Mouse (Mus musculus) intestine, embryonic 15.5 days (tissue): ENCODE measurements around the gene Anapc15. TPM values are rescaled to one million over a fixed set of nuclear protein-coding genes. Genes with fewer than 3 reads are reported as not detected.

ENCODE experiments used
- ATAC-seq: fragments of 200-750 bp; cut with Nextera tagmentation; 2 replicates; pipeline ENCODE4 v1.8.0; 2017; ENCODE audit warnings: moderate TSS enrichment, moderate library complexity
- H3K27ac ChIP-seq: fragments of 300-500 bp; sonication (generic); 2 replicates; pipeline ENCODE4 v1.5.1; 2015; ENCODE audit warnings: mild to moderate bottlenecking, inconsistent platforms
- H3K27me3 ChIP-seq: fragments of 300-500 bp; sonication (generic); replicated peaks from 2 replicates; pipeline ENCODE4 v1.6.1; 2015; ENCODE audit warnings: inconsistent platforms
- H3K36me3 ChIP-seq: fragments of 300-500 bp; sonication (generic); 2 replicates; pipeline ENCODE4 v1.6.1; 2015; ENCODE audit warnings: inconsistent platforms
- H3K4me1 ChIP-seq: fragments of 300-500 bp; sonication (generic); replicated peaks from 2 replicates; pipeline ENCODE4 v1.6.1; 2015; ENCODE audit warnings: inconsistent platforms
- H3K4me2 ChIP-seq: fragments of 300-500 bp; sonication (generic); replicated peaks from 2 replicates; pipeline ENCODE4 v1.6.1; 2015; ENCODE audit warnings: mild to moderate bottlenecking, inconsistent platforms
- H3K4me3 ChIP-seq: fragments of 300-500 bp; sonication (generic); replicated peaks from 2 replicates; pipeline ENCODE4 v1.5.1; 2015; ENCODE audit warnings: inconsistent platforms
- H3K9ac ChIP-seq: fragments of 300-500 bp; sonication (generic); 2 replicates; pipeline ENCODE4 v1.6.1; 2015; ENCODE audit warnings: inconsistent platforms
- H3K9me3 ChIP-seq: fragments of 300-500 bp; sonication (generic); 2 replicates; pipeline ENCODE4 v1.6.1; 2016; ENCODE audit warnings: inconsistent platforms
- WGBS: fragments of 180-500 bp; shearing (Covaris S2); methylation state at CpG from one replicate; pipeline ENCODE4 v1.1.7; 2015; 5-methylcytosine and 5-hydroxymethylcytosine counted together
- polyA plus RNA-seq: library from polyadenylated mRNA; unstranded; fragments of >200 nt; fragmentation: Nextera tagmentation; extraction: Ambion mirVana; gene quantifications from 2 replicates; pipeline ENCODE4 v1.2.1, GENCODE M21; 2015

Anapc15 gene
- polyA plus RNA-seq, 1 experiment from 2014 or later, result 74.7 TPM

DNA sequence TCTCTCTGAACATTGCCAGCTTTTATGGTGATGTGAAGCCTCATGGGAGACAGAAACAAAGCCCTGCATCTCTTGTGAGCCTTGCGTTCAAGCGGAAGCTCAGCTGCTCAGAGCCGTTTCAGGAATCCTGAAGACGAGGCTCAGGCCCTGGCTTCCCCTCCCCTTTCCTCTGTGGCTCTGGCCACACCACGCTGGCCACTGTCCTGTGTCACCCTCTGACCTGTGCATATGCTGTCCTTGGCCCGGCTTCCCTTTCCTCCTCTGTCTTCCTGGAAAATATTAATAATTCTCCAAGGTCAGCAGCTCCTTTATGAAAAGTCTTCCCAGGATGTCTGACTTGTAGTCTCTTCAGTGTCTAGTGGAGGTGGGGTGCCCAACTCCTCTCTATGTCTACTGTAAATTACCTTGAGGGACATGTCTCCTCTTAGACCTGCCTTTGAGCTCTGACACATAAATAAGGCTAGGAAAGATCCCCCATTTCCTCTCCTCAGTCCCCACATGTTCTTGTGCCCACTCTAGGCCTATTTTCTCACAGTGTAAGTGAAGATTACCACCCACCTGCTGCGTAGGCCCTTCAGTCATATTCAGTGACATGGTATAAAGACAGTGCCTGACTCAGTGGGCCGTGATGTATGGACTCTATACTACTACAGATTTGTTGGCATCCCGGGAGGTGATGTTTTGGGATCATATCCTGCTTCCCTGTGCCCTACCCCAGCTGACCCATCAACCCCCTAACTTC is 19.1 kb downstream of the Anapc15 start:
- ATAC-seq, result no peak
- Histone ChIP-seq H3K36me3 (no peaks in the 10 kb centered on the region), H3K4me2 (no peak overlapping the region), H3K4me3 (no peak overlapping the region), H3K4me1 (no peaks in the 10 kb centered on the region), H3K9me3 (no peaks in the 10 kb centered on the region), H3K27me3 (no peaks in the 10 kb centered on the region), H3K9ac (no peak overlapping the region; the same call in 1 of the 2 replicates), H3K27ac (no peak overlapping the region)
- 62% methylated on average over 9 of the region's 9 CpGs for WGBS

DNA sequence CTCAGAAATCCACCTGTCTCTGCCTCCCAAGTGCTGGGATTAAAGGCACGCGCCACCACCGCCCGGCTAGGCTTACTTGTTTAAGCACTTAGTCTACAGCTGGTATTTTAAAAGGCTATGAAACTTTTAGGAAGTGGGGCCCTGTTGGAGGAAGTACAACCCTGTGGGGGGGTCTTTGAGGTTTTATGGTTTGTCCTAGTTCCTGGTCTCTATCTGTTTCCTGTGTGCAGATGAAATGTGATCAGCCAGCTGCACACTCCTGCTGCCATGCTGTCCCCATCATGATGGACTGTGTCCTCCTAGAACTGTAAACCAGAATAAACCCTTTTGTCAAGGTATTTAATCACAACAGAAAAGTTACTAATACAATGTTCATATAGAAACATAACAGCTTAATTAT is 20.6 kb downstream of the Anapc15 start:
- Histone ChIP-seq H3K9ac (no peak overlapping the region), H3K4me2 (no peak overlapping the region), H3K4me3 (no peak overlapping the region), H3K4me1 (no peaks in the 10 kb centered on the region), H3K9me3 (no peaks in the 10 kb centered on the region), H3K27ac (no peak overlapping the region), H3K27me3 (no peaks in the 10 kb centered on the region), H3K36me3 (no peaks in the 10 kb centered on the region)
- 93% methylated on average over 4 of the region's 4 CpGs for WGBS
- ATAC-seq, result no peak

DNA sequence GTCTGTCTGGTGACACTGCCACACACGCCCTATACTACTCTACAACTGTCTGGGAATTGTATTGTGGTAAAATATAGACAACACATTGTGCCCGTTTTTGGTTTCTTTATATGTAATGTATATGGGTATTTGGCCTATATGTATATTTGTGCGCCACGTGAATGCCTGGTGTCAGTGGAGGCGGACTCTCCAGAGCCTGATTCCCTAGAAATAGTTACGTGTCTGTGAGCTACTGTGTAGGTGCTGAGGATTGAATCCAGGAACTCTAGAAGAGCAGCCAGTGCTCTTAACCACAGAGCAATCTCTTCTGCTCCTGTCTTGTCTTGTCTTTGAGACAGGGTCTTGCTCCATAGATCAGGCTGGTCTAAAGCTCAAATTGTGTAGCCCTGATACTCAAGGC is 22.8 kb downstream of the Anapc15 start:
- WGBS, result 84% methylated on average over 6 of the region's 6 CpGs
- Histone ChIP-seq H3K36me3 (no peaks in the 10 kb centered on the region), H3K9ac (no peak overlapping the region), H3K27me3 (no peaks in the 10 kb centered on the region), H3K27ac (no peak overlapping the region), H3K4me3 (no peak overlapping the region), H3K4me1 (no peaks in the 10 kb centered on the region), H3K4me2 (no peak overlapping the region), H3K9me3 (no peaks in the 10 kb centered on the region)
- ATAC-seq, result no peak

DNA sequence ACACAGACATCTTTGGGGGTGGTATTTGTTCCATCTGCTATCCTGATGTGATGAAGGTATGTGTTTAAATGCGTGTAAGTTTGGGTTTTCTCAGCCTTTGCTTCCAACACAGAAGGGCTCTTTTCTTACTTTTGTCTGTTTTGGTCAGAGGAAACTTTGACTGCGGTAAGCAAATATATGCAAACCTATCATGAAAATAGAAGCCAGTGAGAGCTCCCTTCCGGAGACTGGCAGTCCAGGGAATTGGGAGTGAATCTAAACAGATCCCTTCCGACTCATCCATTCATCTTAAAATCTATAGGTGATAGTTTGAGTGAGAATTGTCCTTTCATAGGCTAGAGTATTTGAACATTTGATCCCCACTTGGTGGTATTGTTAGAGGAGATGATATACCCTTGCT is 24.9 kb downstream of the Anapc15 start:
- H3K36me3 ChIP-seq, result no peaks in the 10 kb centered on the region
- no peak overlapping the region for H3K27ac ChIP-seq
- no peak overlapping the region for H3K9ac ChIP-seq
- no peaks in the 10 kb centered on the region for H3K9me3 ChIP-seq
- no peak for ATAC-seq
- no peaks in the 10 kb centered on the region for H3K27me3 ChIP-seq
- no peak overlapping the region for H3K4me2 ChIP-seq
- no peaks in the 10 kb centered on the region for H3K4me1 ChIP-seq
- no peak overlapping the region for H3K4me3 ChIP-seq
- 76% methylated on average over 4 of the region's 4 CpGs for WGBS

DNA sequence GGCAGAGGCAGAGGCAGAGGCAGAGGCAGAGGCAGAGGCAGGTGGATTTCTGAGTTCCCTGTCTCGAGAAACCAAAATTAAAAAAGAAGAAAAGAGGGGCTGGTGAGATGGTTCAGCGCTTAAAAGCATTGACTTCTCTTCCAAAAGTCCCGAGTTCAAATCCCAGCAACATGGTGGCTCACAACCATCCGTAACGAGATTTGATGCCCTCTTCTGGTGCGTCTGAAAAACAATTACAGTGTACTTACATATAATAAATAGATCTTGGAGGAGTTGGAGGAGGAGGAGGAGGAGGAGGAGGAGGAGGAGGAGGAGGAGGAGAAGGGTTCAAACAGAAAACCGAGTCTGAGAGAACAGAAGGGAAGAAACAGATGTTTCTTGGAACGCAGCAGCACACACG is 32.2 kb downstream of the Anapc15 start:
- Histone ChIP-seq H3K27ac (no peak overlapping the region), H3K4me1 (no peaks in the 10 kb centered on the region), H3K4me3 (peak overlapping the region; percentile 54), H3K27me3 (no peaks in the 10 kb centered on the region), H3K9ac (peak overlapping the region; percentile 50), H3K9me3 (no peaks in the 10 kb centered on the region), H3K36me3 (no peaks in the 10 kb centered on the region), H3K4me2 (peak overlapping the region; percentile 44; the same call in 1 of the 2 replicates)
- no peak for ATAC-seq
- 29% methylated on average over 9 of the region's 9 CpGs for WGBS

DNA sequence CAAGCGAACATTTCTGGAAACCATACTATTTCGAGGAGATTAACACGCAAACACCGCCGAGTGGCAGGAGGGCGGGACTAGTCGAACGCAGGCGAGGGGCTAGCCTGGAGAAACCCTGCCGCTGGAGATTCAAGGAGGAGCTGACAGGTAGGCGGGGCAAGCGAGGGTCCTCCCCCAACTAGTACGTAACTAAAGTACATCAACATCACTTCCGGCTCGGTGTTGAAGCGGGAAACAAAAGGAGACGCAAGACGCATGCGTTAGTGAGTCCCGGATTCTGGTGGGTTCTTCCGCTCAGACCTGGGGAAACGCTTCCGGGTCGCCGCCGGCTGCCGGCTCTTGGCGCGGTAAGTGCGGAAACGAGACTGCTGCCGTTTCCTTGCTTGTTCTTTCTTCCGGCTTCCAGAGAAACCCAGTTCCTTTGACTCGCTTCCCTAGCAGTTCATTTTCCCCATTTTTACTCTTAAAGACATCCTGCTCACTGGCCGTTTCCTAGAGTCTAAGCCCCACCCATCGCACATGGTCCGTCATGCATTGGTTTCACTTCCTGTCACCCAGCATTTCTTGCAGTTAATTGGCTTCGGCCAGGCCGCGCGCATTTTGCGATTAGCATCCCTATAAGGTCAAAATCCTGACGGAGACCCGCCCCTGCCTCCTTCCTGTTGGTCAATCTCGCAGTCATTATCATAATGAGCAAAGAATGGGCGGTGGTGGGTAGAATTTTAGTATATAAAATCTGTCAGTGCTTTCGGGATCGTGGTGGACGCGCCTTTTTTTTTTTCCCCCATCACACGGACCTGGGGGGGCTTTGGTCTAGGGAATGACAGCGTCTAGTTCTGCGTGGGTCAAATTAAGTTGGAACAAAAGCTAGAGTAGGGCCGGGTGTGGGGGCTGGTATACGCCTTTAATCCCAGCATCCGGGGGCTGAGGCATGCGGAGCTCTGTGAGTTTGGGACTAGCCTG is 32.9 kb downstream of the Anapc15 start:
- peak overlapping the region; percentile 50 for H3K9ac ChIP-seq
- no peaks in the 10 kb centered on the region for H3K4me1 ChIP-seq
- no peaks in the 10 kb centered on the region for H3K9me3 ChIP-seq
- peak overlapping the region; percentile 86 for H3K27ac ChIP-seq
- H3K4me2 ChIP-seq, result peak overlapping the region; percentile 58
- WGBS, result under 1% methylated on average over 57 of the region's 57 CpGs
- no peaks in the 10 kb centered on the region for H3K27me3 ChIP-seq
- peak overlapping the region; percentile 54 for H3K4me3 ChIP-seq
- H3K36me3 ChIP-seq, result no peaks in the 10 kb centered on the region
- ATAC-seq, result peak; percentile 99

DNA sequence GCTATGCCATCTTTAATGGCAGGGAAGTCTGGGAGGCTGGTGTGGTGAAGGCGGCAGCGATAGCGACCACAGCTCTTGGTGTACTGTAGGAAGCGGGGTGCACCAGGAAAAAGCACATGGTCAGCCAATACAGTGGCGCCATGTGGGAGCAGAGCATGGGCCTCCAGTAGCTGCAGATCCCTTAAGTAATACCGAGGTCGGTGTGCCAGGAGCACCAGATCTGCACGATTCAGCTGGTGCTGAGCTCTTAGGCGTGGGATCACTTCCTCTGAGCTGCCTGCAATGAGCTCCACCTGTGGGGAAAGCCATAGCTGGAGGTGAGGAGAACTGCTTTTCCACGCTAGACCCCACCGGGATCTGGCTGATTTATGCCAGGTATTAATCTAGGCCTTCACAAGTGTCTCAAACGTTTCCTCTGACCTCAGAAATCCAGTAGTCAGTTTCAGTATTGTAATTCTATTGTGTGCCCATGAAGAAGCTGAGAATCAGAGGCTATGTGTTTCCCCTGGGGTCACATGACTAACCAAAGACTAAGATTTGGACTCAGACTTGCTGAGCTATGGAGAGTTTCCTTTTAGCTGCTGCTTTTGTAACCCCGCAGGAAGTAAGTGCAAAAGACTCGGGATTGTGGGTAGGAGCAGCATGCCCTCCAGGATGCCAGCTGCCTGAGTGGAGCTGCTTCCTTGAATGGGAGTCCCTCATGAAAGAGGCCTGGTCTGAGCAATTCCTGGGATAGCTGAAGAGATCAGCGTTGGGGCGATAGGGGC is 37.0 kb downstream of the Anapc15 start:
- no peak overlapping the region for H3K9ac ChIP-seq

DNA sequence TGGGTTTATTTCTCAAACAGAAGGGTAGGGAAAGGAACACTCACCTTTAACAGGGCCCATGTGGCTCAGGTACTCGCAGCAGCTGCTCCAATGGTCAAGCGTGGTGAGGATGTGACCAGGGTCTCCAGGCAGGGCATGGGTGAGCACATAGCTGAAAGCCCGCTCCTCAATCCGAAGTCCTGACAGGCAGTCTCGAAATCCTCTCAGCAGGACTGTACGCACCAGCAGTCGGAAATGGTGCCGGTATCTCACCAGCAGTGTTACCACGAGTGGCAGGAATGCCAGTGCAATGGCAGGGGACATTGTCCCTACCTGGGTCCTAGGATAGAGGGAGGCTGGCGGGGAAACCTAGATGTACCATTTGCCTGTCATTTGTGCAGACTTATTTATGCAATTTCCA is 38.5 kb downstream of the Anapc15 start:
- WGBS, result 91% methylated on average over 10 of the region's 10 CpGs
- Histone ChIP-seq H3K27ac (no peak overlapping the region), H3K4me1 (peaks cover 4% of the 10 kb centered on the region), H3K4me3 (no peak overlapping the region), H3K4me2 (no peak overlapping the region), H3K27me3 (no peaks in the 10 kb centered on the region), H3K9ac (no peak overlapping the region), H3K9me3 (no peaks in the 10 kb centered on the region), H3K36me3 (no peaks in the 10 kb centered on the region)
- ATAC-seq, result no peak

More for the DNA sequence above, 37.0 kb downstream of the Anapc15 start:
- H3K4me3 ChIP-seq, result no peak overlapping the region
- H3K36me3 ChIP-seq, result no peaks in the 10 kb centered on the region
- H3K27me3 ChIP-seq, result no peaks in the 10 kb centered on the region
- no peak overlapping the region for H3K4me2 ChIP-seq
- WGBS, result 88% methylated on average over 16 of the region's 16 CpGs
- H3K27ac ChIP-seq, result no peak overlapping the region
- no peak for ATAC-seq
- H3K9me3 ChIP-seq, result no peaks in the 10 kb centered on the region
- H3K4me1 ChIP-seq, result no peaks in the 10 kb centered on the region; the same call in 1 of the 2 replicates

DNA sequence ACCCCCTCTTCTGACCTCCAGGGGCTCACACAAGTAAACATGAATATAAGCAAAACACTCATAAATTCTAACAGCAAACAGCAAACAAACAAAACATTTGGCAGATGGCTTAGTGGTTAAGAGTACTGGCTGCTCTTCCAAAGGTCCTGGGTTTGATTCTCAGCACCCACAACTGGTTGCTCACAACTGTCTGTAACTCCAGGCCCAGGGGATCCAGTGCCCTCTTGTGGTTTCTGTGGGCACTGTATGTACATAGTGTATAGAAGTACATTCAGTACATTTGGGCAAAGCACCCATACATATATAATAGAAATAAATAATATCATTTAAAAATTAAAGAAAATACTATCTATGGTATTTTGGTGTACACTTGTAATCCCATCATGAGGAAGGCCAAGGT is 39.3 kb downstream of the Anapc15 start:
- Histone ChIP-seq H3K4me2 (no peak overlapping the region), H3K4me1 (peaks cover 5% of the 10 kb centered on the region), H3K9me3 (no peaks in the 10 kb centered on the region), H3K9ac (no peak overlapping the region), H3K27me3 (no peaks in the 10 kb centered on the region), H3K4me3 (no peak overlapping the region), H3K27ac (no peak overlapping the region), H3K36me3 (no peaks in the 10 kb centered on the region)
- ATAC-seq, result no peak

DNA sequence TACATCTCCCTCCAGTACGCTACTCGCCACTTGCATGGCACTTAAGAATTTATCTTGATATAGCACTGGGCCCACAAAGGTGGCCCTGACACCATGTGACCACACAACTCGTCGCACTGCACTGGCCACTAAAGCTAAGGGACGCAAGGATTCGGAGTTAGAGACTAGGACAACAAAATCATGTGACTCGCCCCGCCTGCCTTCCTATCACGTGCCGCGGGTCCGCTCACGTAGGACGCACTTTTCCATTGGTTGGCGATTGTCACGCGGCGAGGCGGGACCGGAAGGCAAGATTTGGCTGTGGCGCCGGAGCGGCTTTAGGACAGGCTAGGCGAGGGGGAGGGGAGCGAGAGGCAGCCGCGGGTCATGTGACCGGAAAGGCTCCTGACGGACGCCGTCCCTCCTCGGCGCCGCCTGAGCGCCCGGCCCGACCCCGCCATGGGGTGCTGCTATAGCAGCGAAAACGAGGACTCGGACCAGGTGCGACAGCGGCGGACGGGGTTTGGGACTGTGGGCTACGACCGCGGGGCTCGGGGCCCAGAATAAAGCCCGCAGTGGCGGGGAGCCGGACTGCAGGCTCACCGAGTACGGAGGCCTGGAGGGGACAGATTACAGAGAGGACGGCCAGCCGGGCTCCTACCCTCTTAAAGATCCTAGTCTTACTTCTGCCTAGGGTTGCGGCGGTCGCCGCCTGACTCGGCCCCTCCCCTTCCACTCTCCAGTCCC is 42.2 kb downstream of the Anapc15 start, which contains the start of gene Lamtor1:
Gene Lamtor1, plus strand, starts transcription at position 344 of the 726 bp plus-strand sequence.
- Histone ChIP-seq H3K4me3 (peak within 1 kb of the TSS; percentile 81), H3K27me3 (no peaks in the 10 kb centered on the region), H3K9ac (peak within 1 kb of the TSS; percentile 95), H3K9me3 (no peaks in the 10 kb centered on the region), H3K4me2 (peak within 1 kb of the TSS; percentile 69), H3K36me3 (peaks cover 5% of the 10 kb centered on the region; the same call in 1 of the 2 replicates), H3K27ac (peak within 1 kb of the TSS; percentile 96), H3K4me1 (peaks cover 10% of the 10 kb centered on the region)
- WGBS, result under 1% methylated on average over 61 of the region's 61 CpGs
- ATAC-seq, result peak; percentile 99

DNA sequence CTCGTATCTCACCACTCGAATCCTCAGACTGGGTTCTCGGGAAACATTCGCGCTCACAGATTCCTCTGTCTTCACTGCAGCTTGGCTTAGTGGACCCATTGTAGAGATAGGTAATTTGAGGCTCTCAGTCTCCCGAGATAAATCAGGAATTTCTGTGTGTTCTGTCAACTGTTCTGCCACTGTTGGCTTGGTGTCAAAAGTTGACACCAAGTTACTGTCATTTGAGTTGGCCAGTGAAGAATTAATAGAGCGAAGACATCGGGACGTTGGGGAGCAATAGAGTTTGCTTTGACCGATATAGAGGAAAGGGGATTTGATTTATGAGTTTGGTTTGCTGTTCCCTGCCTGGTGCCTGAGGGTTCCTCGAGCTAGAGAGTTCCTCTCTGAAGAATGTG is 42.8 kb downstream of the Anapc15 start, which contains the start of gene Tomt:
Gene Tomt, minus strand, starts transcription at position 73 of the 395 bp plus-strand sequence.
- Histone ChIP-seq H3K9me3 (no peaks in the 10 kb centered on the region), H3K4me3 (peak within 1 kb of the TSS; percentile 81), H3K4me1 (peaks cover 10% of the 10 kb centered on the region), H3K27ac (peak within 1 kb of the TSS; percentile 96), H3K9ac (peak within 1 kb of the TSS; percentile 95), H3K27me3 (no peaks in the 10 kb centered on the region), H3K4me2 (peak within 1 kb of the TSS; percentile 69), H3K36me3 (peaks cover 9% of the 10 kb centered on the region; the same call in 1 of the 2 replicates)
- WGBS, result 9% methylated on average over 11 of the region's 11 CpGs
- ATAC-seq, result no peak
